Mouse (Mus musculus) natural killer cell, adult 2 months (primary cell): ENCODE results near the gene Ogdh.
"Not testable (repeated sequence)": the region's sequence is repeated elsewhere in the genome, so short reads cannot be mapped to it uniquely, and the experiment has no call there.

ENCODE experiments used
- DNase-seq, 2 experiments: peaks; one replicate each; pipeline ENCODE4 v3.0.0; 2022; ENCODE audit warnings: low spot score in 2 of 2

The Ogdh gene

DNA sequence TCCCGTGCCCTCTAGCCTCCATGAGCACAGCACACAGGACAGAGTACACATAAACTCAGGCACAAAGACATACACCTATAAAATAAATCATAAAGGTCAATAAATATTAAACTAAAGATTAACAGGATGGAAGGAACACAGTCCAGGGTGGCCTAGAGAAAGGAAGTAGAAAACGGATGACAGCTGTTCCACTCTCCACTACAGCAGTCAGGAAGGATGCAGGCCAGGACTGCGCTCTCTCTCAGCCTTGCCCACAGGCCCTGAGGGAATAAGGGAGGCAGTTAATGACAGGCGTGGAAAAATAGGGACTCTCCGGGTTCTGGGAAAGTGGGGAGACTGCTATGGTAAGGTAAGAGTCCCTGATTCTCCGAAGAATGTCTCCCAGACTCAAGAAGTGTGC lies 75.0 kb downstream of the Ogdh start:
- DNase-seq: no peak

DNA sequence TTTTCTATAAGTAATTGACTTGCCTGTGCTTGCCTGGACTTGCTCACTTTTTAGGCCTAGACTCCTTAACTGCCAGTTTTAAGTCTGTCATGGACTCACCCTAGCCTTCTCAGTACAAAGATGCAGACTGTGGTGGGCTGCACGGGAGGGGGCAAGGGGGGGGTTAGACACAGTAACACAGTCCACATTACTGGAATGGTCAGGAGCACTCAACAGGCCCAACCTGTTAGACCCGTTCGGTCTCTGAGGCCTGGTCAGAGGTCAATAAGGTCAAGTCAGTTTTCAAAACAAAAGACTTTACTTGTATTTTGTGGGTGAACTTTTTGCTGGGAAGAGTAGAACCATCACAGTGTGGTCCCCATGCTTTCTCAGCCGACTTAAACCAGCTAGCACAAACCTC lies 75.7 kb downstream of the Ogdh start:
- no peak for DNase-seq

- not testable (repeated sequence) for DNase-seq
Observed at GRCm38 (mm10) chr11:6367986-6368385, 76.6 kb downstream of the Ogdh start.

DNA sequence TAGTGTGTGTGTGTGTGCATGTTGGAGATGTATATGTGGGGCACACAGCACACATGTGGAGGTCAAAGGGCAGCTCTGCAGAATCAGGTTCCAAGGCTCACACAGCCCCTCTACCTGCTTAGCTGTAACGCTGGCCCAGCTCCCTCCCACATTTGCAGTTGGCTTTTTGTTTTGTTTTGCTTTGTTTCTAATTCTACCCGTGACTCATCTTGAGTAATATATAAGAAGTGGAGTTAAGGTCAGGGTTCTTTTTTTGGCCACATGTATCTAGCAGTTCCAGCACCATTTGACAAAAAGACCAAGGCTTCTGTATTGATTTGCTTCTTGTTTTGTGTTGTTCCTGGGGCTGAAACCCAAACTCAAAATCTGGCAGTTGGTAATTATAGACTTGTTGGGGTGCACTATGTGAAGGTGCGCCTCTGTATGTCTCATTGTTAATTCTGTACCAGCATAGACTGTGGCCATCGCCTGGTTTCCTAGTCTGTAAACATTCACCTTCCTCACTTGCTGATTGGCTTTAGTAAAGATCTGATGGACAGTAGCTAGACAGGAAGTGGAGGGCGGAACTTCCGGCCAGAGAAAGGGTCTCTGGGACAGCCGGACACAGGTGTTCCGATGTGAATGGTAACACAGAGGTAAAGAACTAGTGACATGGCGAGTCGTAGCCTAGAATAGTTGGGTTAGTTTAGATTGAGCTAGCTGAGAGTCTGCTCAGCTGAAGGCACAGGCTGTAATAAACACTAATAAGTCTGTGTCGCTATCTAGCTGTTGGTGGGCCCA lies 80.1 kb downstream of the Ogdh start:
- no peak for DNase-seq

GRCm38 (mm10) chr11:6372784-6373183 lies 81.4 kb downstream of the Ogdh start:
- no peak for DNase-seq

DNA sequence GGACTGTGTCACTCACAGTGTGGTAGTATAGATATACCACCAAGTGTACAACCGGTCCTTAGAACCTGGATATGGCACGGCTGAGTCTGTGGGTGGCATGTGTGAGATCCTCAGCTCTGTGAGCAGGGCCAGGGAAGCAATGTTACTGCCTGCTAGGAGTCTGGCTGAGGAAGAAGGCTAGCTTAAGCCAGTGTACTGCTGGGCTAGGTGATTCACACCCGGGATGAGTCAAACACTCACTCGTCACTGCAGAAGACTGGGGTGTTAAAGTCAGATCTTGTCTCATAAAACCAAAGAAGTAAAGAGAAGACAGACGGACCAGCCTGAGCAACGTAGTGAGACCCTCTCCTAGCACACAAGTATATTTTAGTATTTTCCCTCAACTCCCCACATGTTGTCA lies 89.5 kb downstream of the Ogdh start:
- no peak for DNase-seq

- DNase-seq: no peak
Observed at GRCm38 (mm10) chr11:6388126-6388725, 96.8 kb downstream of the Ogdh start.

GRCm38 (mm10) chr11:6388726-6389413 lies 97.4 kb downstream of the Ogdh start, which contains the start of gene Zmiz2:
Gene Zmiz2, plus strand, starts transcription at chr11:6389074.
- peak; percentile 92 to 94 for DNase-seq

- DNase-seq: no peak
Observed at GRCm38 (mm10) chr11:6389483-6389921, 98.1 kb downstream of the Ogdh start.

- no peak for DNase-seq
Observed at GRCm38 (mm10) chr11:6390376-6391053, 99.1 kb downstream of the Ogdh start.

DNA sequence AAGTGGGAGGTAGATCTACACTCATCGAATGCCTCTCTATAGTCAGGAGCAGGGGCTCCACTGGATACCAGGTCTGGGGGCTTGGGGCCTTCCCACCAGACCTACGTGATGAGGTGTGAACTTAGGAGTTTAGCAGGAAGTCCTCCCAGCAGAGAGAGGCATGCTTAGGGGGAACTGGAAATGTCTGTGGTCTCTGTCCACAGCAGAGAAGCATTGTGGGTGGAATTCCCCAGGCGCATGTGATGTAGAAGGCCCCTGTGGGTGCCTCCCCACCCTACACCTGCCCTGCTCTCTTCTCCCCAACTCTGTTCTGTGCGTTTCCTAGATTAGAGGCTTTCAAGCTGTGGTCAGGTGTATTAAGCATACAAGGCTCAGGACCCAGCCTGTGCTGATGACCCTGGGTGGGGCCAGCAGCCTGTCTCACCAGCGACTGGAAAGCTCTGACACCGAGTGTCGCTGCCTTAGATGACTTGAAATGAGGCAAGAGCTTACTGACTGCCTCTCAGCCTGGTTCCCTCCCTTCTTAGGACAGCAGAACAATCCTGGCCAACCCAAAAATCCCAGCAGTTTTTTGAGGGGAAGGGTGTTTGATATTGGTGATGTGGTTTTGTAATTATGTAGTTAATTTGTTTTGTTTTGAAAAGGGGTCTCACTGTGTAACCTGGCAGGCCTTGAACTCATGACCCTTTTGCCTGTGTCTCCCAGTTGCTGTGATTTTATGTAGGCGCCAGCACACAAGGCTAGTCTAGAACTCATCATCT lies 100.3 kb downstream of the Ogdh start:
- peak; percentile 77 to 82 for DNase-seq

DNA sequence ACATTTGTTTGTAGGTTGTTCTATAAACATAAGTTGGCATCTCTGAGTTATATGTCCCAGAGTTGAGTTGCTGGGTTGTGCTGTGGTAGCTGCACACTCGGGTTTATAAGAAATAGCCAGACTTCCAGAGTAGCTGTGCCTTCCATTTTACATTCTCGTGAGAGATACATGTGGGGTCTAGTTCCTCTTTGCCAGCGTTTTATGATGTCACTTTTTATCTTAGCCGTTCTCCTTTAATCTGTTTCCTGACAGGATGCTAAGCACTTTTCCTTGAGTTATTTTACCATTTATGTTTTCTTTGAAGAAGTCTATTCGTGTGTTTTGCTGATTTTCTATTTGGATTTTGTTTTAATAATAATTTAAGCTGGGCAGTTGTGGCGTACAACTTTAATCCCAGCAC lies 101.4 kb downstream of the Ogdh start:
- DNase-seq: no peak

DNA sequence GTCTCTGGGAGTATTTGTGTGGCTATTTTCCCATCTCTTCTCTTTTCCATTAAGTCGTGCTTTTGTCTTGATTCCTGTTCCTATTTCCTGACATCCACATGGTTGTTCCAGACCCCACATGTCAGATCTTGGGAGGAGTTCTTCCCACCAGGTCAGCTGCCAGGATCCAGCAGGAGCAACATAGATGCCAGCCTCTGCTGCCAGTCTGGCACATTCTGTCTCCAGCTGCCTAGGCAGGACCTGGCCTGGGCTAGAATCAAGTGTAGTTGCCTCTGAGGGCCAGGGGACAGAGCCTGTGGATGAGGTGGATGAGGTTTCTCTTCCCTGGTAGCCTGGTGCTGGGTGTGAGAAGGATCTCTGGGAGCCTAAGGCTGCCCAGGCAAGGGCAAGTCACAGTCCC lies 102.4 kb downstream of the Ogdh start:
- DNase-seq: no peak

DNA sequence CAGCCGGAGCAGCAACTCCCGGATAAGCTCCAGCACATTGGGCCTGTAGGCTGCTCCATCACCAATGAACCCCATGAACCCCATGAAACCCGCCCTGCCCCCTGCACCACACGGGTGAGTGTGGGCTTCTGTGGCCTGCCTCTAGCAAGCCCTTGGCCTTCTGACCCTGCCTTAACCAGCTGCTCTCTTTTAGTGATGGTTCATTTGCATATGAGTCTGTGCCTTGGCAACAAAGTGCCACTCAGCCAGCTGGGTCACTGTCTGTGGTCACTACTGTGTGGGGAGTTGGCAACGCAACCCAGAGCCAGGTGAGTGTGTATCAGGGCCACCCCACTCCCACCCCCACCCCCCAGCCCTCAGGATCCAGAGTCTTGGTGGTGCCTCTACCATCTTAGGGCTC lies 104.1 kb downstream of the Ogdh start:
- DNase-seq: no peak

DNA sequence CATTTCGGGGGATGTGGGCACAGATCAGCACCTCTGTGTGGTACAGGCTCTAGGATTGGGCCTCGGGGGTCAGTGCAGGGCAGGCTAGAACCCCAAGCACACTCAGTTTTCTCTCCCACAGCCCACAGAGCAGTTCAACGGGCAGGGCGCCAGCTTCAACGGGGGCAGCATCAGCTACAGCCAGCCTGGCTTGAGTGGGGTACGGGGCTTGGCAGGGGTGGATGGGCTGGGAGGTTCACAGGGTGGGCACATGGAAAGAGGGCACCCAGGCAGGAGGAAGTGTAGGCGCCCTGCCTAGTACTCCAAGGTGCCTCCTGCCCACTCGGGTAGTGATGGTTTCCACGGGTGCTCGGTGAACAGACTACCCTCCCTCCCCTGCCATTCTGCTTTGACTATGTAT lies 106.7 kb downstream of the Ogdh start:
- DNase-seq: no peak

- DNase-seq: peak; percentile 68 to 84
Observed at GRCm38 (mm10) chr11:6402515-6403510, 111.4 kb downstream of the Ogdh start.

DNA sequence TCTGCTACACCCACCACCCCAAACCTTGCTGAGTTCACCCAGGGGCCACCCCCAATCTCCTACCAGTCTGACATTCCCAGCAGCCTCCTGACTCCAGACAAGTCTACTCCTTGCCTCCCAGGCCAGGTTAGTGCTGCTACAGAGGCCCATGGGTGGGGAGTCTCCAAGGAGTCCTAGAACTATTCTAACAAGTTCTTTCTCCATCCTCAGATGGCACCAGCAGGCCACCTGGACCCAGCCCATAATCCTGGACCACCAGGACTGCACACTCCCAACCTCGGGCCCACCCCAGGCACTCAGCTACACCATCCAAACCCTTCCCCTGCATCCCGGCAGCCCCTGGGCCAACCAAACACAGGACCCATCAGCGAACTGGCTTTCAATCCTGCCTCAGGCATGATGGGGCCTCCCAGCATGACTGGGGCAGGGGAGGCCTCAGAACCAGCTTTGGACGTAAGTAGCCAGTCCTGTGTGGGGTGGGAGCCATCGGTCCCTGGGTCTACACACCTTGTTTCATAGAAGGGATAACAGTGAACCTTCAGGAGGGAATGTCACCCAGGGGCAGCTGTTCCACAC lies 112.5 kb downstream of the Ogdh start:
- DNase-seq: no peak

- DNase-seq: no peak
Observed at GRCm38 (mm10) chr11:6404699-6405566, 113.5 kb downstream of the Ogdh start.

DNA sequence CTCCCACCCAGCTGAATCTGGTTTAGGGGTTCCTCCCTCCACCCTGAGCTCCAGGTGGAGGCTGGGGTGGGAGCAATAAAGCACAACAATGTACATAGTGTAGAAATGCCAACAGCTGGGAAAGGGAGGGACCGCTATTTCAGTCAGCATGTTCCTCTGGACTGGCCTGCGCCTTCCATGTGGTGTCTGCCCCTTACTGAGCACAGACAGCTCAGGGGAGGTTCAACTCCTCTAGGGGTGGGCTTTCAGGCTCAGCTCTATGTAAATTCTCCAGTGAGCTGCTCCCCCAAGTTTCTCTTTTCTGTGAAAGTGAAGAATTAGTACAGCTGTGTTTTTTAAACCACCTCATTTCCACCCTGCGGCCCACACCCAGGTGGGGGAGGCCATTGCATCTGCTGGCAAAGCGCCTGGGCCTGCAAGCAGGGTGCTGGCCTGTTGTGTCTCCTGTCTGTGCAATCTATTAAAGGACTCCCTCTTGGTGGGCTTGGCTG lies 114.2 kb downstream of the Ogdh start:
- DNase-seq: no peak
